Mouse (Mus musculus): ENCODE data around the gene Anapc11.
"Not testable (repeated sequence)": the region's sequence is repeated elsewhere in the genome, so short reads cannot be mapped to it uniquely, and the experiment has no call there.

Gene Anapc11

GRCm38 (mm10) chr11:120574278-120574600 is 24.0 kb upstream of the Anapc11 start:
- DNase-seq (ENCODE audit: extremely low read depth, low read depth, low spot score): no peak

- DNase-seq (ENCODE audit: extremely low read depth, low read depth, low spot score): no peak
These were observed 23.2 kb upstream of the Anapc11 start for GRCm38 (mm10) chr11:120575046-120575445.

GRCm38 (mm10) chr11:120575940-120576339 is 22.3 kb upstream of the Anapc11 start:
- DNase-seq (ENCODE audit: extremely low read depth, low read depth, low spot score): no peak

- DNase-seq (ENCODE audit: extremely low read depth, low read depth, low spot score): no peak
These were observed 21.7 kb upstream of the Anapc11 start for GRCm38 (mm10) chr11:120576365-120576981.

GRCm38 (mm10) chr11:120577211-120578023 is 20.8 kb upstream of the Anapc11 start:
- no peak for DNase-seq (ENCODE audit: extremely low read depth, low read depth, low spot score)

GRCm38 (mm10) chr11:120578024-120578693 is 20.1 kb upstream of the Anapc11 start:
- no peak for DNase-seq (ENCODE audit: extremely low read depth, low read depth, low spot score)

- no peak for DNase-seq (ENCODE audit: extremely low read depth, low read depth, low spot score)
These were observed 19.5 kb upstream of the Anapc11 start for GRCm38 (mm10) chr11:120578694-120579243.

GRCm38 (mm10) chr11:120579316-120580107 is 18.7 kb upstream of the Anapc11 start:
- DNase-seq (ENCODE audit: extremely low read depth, low read depth, low spot score): no peak

GRCm38 (mm10) chr11:120580190-120580589 is 18.0 kb upstream of the Anapc11 start:
- DNase-seq (ENCODE audit: extremely low read depth, low read depth, low spot score): no peak

GRCm38 (mm10) chr11:120580871-120581331 is 17.3 kb upstream of the Anapc11 start:
- DNase-seq (ENCODE audit: extremely low read depth, low read depth, low spot score): no peak

GRCm38 (mm10) chr11:120581490-120582267 is 16.5 kb upstream of the Anapc11 start, which contains the start of gene Arhgdia:
TSS of gene Arhgdia (minus strand) at chr11:120581624.
- DNase-seq (ENCODE audit: extremely low read depth, low read depth, low spot score): no peak

GRCm38 (mm10) chr11:120582268-120582981 is 15.8 kb upstream of the Anapc11 start:
- DNase-seq (ENCODE audit: extremely low read depth, low read depth, low spot score): no peak

- DNase-seq (ENCODE audit: extremely low read depth, low read depth, low spot score): not testable (repeated sequence)
These were observed 15.3 kb upstream of the Anapc11 start for GRCm38 (mm10) chr11:120582982-120583293.

GRCm38 (mm10) chr11:120583937-120584336 is 14.3 kb upstream of the Anapc11 start:
- DNase-seq (ENCODE audit: extremely low read depth, low read depth, low spot score): no peak

- no peak for DNase-seq (ENCODE audit: extremely low read depth, low read depth, low spot score)
These were observed 9.7 kb upstream of the Anapc11 start for GRCm38 (mm10) chr11:120588531-120588930.

- DNase-seq (ENCODE audit: extremely low read depth, low read depth, low spot score): no peak
These were observed 683 bp upstream of the Anapc11 start for GRCm38 (mm10) chr11:120597240-120598235.

- DNase-seq (ENCODE audit: extremely low read depth, low read depth, low spot score): no peak
These were observed 849 bp downstream of the Anapc11 start for GRCm38 (mm10) chr11:120598990-120599549.

GRCm38 (mm10) chr11:120600716-120601115 is 2.5 kb downstream of the Anapc11 start:
- no peak for DNase-seq (ENCODE audit: extremely low read depth, low read depth, low spot score)

Measured in fat pad, adult 2 months (tissue).